Mouse (Mus musculus) adrenal gland, postnatal 14 days (tissue): ENCODE results near the gene Ces1c. TPM values are rescaled to one million over a fixed set of nuclear protein-coding genes. Genes with fewer than 3 reads are reported as not detected.

Experiments used
- DNase-seq: peaks from one replicate; pipeline ENCODE4 v3.0.0; 2021; ENCODE audit warnings: mixed read lengths
- long read RNA-seq, 2 experiments: library from polyadenylated mRNA; stranded (forward); transcript quantifications; one replicate each; pipeline ENCODE4 v2.0.0; 2021
- total RNA-seq: library from RNA; stranded (reverse); gene quantifications from 2 replicates; pipeline ENCODE4 v1.2.3, GENCODE M21; 2021

Gene Ces1c
- total RNA-seq, result 12.6 and 253 TPM in 2 replicates
- long read RNA-seq, experiment 1, partial matches to known transcripts, result 1 of 2 reads
- long read RNA-seq, experiment 1, other reads (novel, unspliced or antisense), result 0 of 2 reads
- long read RNA-seq, experiment 2, transcript Ces1c-201 (13 exons, 1,828 nt), result major isoform, 21 of 53 reads
- long read RNA-seq, experiment 2, partial matches to known transcripts, result 32 of 53 reads
- long read RNA-seq, experiment 2, other reads (novel, unspliced or antisense), result 0 of 53 reads

DNA sequence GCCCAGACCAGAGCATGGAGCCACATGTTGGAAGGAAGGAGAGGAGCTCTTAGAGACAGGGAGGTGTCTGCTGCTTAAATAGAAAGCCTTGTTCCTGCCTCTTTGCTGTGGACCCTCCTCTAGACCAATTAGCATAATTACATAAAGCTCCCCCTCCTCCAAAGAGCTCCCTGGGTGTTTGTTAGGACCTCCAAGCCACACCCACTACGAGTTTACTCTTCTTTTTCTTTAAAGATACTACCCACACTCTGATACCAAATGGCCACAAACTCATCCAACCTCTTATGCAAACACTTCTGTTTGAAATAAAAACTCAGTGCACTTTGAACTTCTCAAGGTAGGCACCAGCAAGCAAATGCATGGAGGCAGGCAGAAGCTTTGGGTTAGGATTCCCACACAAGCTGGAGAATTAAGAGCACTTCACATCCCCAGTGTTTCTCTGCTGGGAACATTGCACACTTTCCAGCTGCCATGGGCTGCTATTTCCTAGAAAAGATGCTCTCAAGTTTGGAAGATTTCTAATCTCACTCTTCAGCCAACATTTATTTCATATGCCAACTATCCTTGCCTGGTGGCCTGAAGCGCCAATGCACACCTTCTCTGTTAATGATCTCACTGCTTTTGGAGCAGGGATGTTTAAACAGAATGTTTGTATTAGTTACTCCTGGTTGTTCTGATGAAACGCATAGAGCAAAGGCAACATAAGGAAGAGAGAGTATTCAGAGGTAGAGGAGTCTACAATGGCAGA lies at the start of gene Ces1c:
TSS of gene Ces1c (minus strand) at position 51 of the 748 bp plus-strand sequence.
- DNase-seq, result no peak

DNA sequence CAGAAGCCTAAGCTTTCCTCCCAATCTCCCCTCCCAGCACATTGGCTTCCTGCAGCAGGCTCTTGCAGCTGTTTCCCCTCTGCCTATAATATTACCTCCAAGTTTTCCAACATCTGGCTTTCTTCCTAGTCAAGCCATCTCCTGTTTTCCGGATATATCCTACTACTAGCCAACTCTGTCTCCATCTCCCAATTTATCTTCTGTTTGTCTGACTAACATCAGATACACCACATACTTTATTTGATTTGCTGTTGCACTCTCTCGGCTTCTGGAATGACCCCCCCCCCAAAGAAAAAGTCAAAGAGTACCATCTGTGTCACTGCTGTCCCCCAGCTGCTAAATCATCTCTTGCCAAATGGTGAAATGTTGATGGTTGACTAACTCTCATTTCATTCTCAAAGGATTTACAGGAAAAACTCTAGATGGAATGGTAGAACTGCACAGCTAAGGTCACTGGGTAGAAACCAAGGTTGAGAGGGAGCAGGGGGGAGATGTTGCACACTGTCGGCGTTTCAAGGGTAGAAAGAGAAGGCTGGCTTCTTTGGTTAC lies 49.6 kb upstream of the Ces1c start:
- DNase-seq, result no peak

DNA sequence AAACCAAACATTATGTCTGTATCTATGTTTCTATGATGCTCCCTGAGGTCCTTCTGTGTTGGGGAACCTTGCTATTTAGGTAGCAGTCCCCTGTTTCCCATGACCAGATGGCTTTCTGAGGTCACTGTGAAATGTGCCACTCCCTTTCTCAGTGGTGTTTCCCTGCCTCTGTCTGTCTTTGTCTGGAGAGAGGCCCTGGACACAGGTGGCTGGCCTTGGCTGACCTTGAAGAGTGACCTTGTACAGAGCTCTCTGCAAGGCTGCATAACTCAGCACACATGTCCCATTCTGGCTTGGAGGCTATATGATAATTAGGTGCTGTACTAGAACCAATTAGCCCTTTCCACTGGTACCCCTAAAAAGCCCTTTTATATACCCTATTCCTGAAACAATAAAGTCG lies 45.5 kb upstream of the Ces1c start:
- DNase-seq, result no peak

DNA sequence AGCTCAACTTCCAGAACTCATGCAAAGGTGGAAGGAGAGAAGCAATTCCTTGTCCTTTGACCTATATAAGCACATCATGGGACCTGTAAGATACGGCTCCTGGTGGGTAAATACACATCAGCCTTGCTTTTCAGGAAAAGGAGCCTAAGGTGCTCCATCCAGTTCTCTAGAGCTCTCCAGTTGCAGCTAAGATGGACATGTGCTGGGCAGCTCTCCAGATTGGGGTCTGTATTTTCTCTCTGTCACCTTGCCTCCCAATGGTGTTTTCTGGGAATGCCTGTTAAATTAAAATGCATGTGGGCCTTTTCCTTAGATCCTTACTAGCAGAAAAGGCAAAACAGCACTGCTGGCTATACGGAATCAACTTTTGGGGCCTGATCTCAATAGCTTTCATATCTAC lies 43.5 kb upstream of the Ces1c start:
- no peak for DNase-seq

DNA sequence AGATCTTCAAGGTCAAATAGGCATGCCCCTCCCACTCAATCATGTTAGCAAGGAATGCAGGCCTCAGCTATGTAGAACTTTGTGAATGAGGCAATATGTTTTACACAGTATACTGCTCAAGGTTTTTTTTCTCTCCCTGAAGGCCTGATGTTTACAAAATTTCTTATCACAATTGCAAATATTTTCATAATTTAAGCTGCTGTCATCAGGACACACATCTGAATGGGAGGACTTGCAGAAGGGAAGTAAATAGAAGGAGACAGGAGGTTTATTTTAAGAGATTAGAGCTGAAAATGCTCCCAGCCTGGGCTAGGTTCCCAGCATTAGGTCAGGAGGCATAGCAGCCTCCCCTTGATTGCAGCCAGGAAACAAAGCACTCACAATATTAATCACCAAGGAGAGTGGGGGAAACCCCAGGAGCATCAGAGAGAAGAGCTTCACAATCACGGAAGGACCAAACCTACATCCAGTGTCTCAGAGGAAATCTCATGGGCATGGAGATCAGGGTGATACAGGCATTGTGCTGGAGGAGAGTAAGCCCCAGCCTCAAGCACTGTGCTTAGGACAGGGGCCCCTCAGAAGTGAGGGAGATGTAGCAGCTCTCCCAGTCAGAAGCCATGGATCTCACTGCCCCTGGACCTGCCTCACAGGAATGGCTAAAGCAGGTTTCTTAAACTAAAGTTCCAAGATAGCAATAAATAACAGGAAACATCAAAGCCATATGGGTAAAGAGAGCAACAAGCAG lies 40.9 kb upstream of the Ces1c start:
- no peak for DNase-seq

DNA sequence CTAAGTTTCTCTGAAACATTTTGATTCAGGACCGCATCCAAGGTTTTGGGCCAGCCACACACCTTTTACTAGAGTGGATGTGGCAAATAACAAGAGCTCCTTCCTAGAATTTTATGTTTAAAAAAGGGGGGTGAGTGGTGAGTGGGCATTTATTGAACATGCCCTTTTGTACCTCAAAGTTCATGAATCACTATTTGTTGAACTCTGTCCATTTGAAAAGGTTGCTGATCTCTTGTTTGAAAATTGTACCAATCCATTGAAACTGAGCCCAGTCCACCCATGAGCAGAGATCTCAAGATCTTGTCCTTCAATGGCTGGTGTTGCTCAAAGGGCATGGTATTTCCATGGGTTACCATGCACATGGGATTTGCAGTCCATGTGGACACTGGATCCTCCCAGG lies 32.3 kb upstream of the Ces1c start:
- DNase-seq, result no peak

DNA sequence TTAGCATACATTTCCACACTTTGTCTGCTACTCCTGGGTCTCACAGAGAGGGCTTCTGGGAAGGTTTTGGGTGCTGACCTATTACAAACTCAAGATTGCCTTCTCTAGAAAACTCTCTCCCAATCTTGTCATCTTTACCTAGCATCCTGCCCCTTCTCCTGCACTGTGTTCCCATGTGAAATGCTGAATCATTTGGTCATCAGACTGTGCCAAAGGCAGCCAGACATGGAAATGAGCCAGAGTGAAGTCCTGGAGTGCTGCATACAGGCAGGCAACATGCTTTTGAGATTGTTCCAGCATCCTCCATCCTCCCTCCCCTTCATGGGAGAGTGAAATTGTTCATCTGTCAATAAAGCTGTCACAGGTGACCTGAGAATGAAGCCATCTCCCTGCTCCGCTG lies 20.3 kb upstream of the Ces1c start:
- DNase-seq, result no peak

DNA sequence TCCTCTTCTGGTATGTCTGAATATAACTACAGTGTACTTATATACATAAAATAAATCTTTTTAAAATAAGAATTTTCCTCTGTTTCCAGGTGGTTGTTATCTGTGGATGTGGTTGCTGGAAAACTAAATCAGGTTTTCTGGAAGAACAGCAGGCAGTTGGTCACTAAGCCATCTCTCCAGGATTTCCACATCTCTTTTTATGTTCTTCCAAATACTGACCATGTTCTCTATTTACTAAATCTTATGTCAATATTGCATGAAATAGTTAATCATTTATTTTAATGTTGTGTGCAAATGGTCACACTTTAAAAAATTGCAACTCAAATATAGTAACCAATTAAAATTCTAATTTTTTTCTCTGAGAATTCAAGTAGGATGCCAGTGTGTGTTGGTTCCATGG lies 16.2 kb upstream of the Ces1c start:
- DNase-seq, result no peak

DNA sequence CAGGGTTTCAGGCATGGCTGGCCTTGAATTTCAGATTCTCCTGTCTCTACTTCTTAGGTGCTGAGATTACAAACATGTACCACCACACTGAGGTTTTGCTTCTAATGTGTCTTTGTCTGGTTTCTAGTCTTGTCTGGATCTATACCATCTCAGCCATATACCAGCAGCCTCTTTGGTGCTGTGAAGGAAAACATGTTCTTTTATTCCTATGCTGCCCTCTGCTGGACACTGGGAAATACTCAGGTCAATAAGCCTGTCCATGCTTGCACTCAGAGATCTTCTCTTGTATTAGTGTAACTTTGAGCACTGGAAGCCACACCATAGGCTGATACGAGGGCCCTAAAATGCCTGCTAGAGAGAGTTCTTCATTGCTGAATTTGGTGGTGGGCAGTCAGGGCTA lies 9.6 kb upstream of the Ces1c start:
- peak; percentile 55 for DNase-seq

DNA sequence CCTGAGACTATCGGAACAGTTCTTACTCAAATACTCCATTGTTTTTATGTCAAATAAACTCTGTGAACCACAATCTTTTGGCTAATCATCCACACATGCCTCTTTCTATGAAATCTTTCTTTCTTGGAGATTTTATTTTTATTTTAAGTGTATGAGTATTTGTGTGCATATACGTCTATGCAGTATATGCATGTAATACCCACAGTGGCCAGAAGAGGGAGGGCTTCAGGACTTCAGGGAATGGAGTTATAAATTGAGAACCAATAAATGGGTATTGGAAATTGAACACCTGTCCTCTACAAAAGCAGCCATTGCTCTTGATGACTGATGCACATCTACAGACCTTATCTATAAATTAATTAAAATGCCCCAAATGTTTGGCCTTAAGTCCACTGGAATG lies 1.1 kb upstream of the Ces1c start:
- DNase-seq, result no peak

DNA sequence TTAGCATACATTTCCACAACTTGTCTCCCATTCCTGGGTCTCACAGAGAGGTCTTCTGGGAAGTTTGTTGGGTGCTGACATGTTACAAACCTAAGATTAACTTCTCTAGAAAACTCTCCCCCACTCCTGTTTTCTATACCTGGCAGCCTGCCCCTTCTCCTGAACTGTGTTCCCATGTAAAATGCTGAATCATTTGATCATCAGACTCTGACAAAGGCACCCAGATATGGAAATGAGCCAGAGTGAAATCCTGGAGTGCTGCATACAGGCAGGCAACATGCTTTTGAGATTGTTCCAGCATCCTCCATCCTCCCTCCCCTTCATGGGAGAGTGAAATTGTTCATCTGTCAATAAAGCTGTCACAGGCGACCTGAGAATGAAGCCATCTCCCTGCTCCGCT lies 4.6 kb downstream of the Ces1c start:
- DNase-seq, result peak; percentile 16

DNA sequence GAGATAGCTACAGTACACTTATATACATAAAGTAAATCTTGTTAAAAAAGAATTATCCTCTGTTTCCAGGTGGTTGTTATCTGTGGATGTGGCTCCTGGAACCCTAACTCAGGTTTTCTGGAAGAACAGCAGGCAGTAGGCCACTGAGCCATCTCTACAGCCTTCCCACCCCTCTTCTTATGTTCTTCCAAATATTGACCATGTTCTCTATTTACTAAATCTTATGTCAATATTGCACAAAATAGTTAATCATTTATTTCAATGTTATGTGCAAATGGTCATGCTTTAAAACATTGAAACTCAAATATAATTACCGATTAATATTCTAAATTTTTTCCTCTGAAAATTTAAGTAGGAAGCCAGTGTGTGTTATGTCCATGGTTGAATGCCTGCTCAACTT lies 9.1 kb downstream of the Ces1c start:
- no peak for DNase-seq

DNA sequence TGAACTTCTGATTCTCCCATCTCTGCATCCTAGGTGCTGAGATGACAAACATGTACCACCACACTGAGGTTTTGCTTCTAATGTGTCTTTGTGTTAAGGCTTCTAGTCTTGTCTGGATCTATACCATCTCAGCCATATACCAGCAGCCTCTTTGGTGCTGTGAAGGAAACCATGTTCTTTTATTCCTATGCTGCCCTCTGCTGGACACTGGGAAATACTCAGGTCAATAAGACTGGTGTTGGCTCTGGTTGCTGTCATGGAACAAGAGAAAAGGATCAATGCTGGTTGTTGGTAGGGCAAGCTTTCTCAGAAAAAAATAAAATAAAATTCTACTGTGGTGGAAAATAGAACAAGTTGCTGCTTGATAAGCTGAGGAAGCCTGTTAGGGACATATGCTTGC lies 35.7 kb downstream of the Ces1c start:
- peak; percentile 29 for DNase-seq

DNA sequence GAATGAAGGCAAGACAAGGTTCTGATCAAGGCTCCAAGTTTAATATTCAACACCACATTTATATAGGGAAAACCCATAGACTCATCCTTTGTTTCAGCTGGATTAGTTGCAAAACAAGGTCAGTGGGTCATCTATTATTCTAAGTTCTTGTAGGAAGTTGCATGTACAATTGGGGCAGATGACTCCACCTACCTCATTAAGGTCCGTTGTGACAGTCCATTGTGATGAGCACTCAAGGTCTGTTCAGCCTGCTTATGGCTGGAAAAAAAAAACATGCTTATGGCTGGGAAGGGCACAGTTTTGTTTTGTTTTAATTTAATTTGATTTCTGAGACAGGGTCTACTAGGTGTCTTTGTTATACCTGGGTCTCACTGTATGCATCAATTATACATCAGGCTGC lies 39.8 kb downstream of the Ces1c start:
- DNase-seq, result no peak

DNA sequence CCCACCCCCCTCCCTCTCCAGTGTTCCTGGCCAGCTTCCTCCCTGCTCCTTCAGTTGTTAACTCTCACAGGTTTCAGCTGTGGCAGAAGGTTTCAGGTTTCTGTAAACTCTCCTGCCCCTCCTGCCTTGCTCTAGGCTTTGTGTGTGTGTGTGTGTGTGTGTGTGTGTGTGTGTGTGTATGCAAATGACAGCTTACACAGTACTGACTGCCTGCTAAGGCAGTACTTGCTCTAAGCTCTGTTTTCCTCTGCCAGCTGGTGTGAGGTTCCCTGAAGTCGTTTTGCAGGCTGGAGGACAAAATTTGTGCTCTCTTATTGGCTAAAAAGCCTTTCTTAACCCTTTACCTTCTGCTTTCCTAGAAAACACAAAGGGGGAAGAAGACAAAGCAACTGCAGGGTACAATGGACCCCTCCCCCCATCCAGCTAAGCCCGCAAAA lies 42.4 kb downstream of the Ces1c start:
- no peak for DNase-seq

DNA sequence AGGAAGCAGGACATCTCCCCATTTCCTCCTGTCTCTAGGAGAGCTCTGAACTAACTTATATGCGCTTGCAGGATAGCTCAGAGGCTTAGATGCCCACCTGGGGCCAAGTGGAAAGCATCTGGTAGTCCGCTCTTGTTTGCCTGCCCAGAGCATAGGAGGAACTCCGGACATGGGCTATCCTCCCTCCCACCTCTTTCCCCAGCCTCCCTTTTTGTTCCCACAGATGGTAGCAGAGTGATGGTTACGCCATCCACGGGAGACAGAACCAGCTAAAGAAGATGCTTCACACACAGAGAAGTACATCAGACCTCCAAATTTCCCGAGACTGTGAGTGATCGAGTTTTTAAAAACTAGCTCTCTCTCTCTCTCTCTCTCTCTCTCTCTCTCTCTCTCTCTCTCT lies 42.9 kb downstream of the Ces1c start:
- DNase-seq, result no peak

DNA sequence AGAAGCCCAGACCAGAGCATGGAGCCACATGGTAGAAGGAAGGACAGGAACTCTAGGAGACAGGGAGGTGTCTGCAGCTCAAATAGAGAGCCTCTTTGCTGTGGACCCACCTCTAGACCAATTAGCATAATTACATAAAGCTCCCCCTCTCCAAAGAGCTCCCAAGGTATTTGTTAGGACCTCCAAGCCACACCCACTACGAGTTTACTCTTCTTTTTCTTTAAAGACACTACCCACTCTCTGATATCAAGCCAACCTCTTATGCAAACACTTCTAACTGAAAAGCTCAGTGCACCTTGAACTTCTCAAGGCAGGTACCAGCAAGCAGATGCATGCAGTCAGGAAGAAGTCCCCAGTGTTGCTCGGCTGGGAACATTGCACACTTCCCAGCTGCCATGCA lies 51.2 kb downstream of the Ces1c start, which contains the start of gene Ces1b:
TSS of gene Ces1b (minus strand) at position 131 of the 400 bp plus-strand sequence.
- DNase-seq, result no peak

DNA sequence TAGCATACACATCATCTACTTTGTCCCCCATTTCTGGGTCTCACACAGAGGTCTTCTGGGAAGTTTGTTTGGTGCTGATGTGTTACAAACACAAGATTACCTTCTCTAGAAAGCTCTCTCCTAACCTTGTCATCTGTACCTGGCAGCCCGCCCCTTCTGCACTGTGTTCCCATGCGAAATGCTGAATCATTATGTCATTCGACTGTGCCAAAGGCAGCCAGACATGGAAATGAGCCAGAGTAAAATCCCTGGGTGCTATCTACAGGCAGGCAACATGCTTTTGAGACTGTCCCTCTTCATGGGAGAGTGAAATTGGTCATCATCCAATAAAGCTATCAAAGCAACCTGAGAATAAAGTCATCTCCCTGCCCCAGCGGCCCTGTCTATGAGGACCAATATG lies 55.8 kb downstream of the Ces1c start:
- peak; percentile 15 for DNase-seq

DNA sequence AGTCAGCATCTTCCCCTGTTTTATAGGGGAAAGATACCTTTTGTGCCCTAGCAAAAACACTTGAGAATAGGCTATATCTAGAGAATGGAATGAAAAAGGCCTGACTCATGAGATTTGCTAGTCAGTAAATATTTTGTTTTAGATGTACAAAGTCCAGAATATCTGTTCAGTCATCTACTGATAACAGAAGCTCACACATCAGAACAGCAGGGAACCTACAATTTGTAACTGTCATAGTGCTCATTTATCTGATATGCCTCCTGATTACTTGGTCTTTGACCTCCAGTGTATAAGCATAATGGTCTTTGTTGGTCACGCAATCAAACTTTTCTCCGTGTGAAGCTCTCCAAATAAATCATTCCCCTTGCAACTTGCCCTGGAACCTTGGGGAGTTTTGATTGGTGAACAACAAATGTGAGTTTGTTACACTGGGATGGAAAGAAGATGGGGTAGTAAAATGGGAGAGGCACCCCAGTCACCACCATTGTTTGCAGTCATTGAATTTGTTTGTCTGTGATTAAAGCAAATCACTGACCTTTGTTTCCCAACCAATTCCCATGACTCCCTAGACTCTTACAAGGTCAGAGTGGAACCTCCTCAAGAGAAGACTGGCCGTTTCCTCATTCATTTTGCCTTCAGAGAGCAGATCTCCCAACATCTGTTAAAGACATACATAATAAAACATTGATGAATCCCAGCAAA lies 67.5 kb downstream of the Ces1c start:
- DNase-seq, result no peak

DNA sequence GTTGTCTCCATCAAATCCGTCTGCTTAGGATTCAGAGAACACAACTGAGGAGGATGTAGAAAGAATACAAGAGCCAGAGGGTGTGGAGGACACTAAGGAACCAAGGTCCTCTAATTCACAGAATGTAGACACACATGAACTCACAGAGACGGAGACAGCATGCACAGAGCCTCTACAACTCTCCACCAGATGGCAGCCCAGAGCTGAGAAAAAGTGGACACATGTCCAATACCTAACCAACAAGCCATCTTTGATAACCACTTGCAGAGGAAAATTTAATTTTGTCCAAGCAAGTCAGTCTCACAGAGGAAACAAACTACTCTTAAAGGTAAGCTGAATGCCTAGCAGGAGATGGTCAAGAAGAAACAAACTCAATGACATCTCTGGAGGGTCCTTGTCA lies 71.9 kb downstream of the Ces1c start:
- peak; percentile 55 for DNase-seq

DNA sequence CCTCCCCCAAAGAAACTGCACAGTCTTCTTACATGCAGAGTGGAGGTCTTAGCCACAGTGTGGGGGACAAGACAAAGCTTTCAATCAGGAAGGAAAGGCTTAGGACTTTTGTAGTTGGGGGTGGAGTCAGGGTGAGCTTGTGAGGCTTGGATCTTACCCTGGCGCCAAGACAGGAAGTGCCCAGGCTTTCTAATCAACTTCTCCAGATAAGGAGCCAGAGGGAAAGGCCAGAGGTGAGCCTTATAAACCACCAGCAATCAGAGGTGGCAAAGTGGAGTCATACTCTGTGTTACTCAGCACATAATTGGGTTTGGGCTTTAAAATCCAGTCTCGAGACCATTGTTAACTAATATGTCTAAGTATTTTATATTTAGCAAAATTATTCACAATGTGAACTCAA lies 75.8 kb downstream of the Ces1c start:
- DNase-seq, result no peak
